Mouse (Mus musculus) CD4-positive, CD25-positive, alpha-beta regulatory T cell, adult 2 months (primary cell): ENCODE results near the gene Meioc.

Experiments
- DNase-seq: peaks from one replicate; pipeline ENCODE4 v3.0.0-alpha.2; 2012; ENCODE audit warnings: low read depth, low spot score

Meioc gene

DNA sequence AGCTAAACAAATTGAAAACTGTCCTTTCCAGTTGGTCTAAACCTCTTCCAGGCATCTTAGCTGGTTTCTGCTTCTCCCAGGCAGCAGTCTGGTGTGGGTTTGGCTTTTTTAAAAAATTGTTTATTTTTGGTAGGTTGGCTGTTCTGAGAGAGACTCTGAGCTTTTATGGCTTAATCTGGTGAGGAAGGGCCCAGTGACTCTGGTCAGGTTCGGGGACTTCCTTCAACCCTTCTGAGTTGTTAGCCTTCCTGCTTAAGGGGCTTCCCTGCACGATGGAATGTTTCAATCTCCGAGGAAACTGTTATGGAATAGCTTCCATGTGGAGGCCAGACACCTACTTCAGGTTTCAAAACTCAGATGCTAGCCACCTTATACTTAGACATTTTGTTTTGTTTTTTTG, at the start of gene Meioc:
Gene Meioc (plus strand): TSS at position 301 of the 400 bp plus-strand sequence.
- DNase-seq, result no peak

DNA sequence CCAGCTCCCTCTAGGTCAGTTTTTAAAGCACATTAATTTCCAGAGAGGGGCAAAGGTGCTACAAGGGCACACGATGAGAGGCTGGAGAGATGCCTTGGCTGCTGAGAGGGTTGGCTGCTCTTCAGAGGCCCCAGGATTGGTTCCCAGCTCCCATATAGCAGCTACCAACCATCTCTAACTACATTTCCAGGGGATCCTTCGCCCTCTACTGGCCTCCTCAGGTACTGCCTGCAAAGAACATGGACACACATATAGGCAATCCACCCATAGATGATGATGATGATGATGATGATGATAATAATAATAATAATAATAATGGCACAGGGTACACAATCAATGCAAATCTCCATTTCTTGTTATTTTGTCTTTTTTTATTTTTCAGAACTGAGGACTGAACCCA, 44.1 kb upstream of the Meioc start:
- DNase-seq, result peak; percentile 6

DNA sequence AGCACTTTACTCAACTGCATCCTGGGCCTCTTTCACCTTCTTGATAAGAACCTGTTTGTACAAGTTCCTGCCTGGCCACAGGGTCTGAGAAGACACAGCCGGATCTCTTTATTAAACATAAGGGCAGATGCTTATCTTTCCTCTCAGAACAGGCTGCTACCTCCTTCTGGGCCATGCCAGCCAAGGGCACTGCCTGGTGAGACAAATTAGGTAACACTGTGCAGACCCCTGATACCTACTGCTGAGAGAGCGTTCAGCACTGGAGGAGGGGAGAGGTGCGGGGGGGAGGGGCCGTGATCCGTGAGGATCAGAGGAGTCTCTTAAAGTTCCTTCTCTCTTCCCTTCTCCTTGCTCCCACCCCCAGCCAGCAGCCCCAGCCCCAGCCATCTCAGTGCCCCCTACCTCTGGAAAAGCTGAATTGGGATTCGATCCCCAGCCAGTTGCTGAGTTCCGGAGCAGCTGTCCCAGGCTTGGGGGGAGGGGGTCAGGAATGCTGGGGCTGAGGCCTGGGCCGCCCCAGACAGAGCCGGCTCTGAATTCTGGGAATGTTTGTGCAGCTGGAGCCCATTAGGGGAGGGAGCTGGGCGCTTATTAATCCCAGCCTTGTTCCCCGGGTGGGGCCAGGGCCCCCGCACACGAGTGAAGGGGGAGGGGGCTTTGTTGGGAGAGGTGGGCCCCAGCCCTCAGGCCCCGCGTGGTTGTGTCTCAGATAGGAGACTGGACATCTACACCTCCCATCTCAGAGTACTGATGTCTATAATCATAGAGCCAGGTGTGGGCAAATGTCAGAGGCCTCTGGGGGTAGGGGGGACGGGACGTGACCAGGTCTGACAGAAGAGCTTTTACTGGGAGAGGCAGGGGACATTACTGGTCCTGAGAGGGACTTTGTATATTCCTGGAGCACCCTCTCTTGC, 39.4 kb upstream of the Meioc start:
- no peak for DNase-seq

DNA sequence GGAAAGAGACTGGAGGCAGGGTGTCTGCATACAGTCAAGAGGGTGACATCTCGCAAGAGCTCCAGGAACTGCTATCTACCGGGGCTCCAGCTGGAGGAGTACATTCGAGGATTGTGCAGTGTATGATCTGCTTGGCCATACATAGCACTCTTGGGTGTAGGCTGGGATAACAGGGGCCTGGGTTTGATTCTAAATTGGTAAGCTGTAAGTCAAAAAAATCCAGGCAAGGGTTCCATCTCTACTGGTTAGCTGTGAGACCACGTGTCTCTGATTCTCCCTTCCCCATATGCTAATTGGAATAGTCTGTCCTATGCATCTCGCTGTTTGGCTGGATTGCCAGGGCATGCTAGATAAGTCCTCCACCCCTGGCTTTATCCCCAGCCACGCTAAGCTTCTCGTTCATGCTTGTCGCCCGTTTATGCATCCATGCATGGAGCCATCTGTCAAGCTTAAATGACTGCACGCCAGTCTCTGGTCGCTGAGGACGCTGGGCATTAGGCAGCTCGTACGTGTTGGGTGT, 38.6 kb upstream of the Meioc start:
- DNase-seq, result no peak

DNA sequence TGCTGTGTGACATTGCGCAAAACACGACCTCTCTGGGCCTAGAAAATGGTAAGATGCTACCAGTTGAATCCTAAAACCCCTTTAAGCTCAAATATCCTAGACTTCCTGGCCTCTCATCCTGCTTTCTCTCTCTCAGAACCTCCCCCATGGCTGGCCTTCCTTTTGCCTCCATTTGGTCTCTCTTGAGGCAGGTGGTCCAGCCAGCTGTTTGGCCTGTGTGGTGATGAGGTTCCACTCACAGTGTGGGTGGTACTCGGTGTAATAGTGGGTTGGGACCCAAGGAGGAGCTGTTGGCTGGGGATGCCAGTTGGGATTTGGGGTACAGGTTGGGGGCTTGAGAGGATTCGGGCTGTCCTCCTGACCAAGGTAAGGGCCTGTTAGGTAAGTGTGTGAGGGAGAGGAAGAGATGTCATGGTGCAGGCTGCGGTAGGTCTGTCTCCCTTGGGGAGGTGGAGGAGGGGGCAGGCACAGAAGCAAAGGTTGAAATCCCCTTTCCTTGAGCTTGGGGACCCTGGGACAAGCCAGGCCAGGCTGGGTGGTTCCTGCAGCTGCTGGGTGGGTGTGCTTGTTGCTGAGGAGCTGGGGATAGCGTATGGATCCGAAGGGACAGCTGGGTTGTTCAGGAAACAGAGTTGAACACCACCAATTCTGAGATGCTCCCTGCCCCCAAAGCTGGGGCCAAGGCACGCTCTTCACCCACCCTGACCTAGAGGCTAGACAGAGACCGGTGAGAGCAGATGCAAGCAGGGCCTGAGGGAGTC, 36.2 kb upstream of the Meioc start:
- no peak for DNase-seq

DNA sequence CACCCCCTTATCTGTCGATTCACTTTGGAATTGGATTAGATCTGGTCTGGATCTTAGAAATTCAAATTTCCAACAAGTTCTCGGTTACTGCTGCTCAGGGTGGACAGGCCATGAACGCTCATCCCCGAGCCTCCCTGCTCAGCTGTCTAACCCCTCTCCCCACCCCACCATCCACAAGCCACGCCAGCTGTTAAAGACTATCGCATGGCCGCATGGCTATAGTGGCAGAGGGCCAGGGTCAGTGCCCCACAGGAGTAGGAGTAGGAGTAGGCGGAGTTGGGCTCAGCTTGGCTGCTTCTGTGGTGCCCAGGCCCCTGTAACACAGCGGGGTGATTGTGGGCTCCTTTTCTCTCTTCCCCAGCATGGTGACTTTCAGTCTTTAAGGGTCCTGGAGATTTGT, 35.0 kb upstream of the Meioc start:
- no peak for DNase-seq

DNA sequence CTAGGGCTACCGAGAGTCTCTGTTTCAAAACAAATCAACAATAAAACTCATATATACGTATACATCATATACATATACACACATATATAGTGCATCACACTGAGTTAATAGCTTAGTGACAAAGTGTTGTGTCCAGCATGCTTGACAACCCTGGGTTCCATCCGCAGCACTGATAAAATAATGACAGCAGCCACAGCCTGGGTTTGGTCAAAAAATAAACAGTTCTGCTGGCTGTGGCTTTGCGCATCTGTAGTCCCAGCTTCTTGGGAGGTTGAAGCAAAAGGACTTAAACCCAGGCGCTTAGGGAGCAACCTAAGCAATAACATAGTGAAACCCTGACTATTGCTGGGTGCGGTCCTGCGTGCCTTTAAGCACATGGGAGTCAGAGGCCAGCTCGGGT, 34.1 kb upstream of the Meioc start:
- no peak for DNase-seq

DNA sequence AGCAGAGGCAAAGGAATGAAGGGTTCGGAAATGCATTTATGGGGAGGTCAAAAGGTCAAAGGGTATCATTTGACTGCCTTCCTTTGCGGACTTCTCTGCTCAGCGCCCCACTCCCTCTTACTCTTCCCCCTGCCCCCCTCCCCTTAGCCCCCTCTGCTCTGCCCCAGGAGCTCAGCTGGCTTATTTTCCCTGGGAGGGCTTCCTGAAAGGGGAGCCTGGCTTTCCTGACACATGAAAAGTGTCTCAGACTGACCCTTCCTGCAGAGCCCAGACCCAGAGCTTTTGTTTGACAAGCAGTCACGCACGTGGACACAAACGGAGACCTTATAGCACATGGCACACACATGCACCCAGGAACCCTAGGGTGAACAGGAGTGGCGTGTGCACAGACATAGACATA, 32.8 kb upstream of the Meioc start:
- DNase-seq, result no peak

DNA sequence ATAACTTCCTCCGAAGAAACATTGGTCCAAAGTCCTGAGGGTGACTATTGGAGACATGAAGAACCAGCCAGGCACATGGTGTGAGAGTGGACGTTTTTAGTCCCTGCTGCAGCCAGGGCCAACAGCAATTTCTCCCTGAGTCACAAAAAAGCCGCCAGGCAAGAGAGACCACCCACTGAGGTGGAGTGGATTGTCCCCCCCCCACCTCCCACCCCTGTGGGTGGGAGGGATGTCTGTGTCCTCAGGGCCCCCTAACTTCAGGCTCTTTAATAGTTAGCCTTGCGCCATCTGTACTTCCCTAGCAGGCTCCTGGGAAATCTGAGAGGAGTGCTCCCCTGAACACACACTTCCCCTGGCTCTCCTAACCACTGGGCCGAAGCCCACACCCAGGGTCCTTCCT, 32.3 kb upstream of the Meioc start:
- DNase-seq, result no peak

DNA sequence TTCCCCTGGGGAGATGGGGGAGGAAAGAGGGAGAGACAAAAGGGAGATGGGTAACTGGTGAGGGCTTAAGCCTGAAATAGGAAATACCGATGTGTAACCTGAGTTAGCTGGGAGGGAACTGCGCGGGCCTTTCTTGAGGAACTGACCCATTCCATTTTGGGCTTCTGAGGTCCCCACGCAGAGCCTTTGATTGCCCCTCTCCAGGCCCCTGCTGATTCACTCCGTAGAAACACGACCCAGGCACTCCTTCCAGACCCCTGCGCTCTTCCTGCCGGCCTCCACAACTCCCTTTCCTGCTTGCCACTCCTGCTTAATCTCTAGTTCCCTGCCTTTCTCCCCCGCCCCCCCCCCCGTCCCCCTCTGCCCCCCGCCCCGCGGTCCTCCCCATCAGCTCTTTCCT, 30.8 kb upstream of the Meioc start:
- DNase-seq, result no peak

DNA sequence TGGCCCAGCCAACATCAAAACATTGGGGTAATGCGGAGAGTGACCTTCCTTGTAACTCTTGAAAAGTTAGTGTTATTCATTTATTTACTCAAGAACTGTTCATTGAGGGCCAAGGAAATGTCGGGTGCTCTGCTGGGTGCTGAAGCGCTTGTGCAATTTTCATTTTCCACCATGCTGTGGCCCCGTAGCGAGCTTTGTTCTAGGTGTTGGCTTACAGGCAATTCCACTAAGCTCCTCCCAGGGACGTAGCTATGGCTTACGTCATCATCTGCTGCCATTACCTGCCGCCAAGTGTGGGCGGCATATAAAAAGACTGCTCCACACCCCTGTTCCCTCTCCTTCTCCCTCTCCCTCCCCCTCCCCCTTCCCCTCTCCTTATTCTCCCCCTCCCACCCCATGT, 30.1 kb upstream of the Meioc start:
- DNase-seq, result peak; percentile 5

DNA sequence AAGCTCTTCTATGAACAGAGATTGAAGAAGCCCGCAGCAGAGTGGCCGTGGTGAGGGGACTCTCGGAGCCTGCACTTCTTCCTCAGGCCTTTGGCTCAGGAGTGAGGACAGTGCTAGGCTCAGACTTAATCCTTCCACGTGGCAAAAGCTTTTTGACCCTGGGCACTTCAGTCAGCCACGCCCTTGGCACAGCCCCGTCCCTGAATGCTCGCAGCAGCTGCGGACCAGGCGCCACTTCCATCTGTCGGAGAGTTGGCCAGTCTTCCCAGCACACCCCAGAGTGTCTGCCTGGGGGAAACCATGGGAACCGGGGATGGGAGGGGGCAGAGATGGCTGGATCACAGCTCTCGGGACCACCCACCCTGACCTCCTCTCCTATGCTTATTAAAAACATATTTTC, 26.6 kb upstream of the Meioc start:
- DNase-seq, result no peak

DNA sequence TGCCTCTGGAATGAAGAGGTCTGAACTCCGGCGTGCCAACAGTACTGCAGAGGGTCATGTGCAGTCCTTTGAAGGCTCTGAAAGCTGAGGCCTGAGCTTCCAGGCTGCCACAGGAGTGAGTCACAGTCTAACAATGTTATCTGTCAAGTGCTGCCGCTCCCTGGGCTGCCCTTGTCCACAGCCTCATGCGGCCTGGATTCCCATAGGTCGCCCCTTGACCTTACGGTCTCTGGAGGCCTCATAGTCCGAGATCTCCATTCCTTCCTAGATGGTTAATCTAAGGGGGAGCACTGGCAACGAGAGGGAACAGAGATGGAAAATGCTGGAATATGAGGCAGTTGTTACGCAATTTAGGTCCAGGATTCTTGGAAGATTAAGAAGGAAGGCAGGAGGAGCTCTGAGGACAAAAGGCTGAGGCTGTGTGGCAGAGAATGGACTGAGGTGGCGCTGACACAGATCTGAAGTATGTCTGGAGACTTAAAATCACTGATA, 19.6 kb upstream of the Meioc start:
- no peak for DNase-seq

DNA sequence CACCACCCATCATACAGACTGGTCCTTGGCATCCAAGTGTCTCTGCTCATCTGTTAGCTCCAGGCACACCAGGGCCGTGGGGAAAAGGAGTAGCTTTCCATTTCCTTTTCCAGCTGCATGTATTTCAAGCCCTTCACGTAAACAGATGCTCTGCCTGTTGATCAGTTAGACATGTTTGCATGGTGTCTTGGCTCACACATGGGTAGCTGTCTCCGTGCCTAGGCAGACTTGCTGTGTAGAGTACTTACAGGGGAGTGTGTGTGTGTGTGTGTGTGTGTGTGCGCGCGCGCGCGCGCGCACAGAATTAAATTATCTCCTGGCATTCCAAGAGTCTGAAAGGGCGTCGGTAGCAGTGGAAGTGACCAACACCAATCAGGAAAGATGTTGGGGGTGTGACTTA, 17.3 kb upstream of the Meioc start:
- no peak for DNase-seq

DNA sequence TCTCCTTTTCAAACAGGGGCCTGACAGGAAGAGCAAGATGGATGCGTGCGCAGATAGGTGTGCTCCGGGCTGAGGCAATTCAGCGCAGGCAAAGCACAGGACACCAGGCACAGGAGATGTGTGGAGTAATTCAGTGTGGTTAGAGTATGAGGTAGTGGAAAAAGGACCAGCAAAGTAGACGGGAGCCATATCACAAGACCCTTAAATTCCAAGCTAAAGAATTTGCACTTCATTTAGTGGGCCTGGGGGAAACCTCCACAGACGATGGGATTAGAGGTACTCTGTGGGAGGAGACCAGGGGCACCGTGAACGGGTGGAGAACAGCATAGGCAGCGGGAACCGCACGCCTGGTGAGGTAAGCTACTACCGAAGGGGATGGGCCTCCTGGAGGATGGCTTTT, 15.6 kb upstream of the Meioc start:
- DNase-seq, result no peak

DNA sequence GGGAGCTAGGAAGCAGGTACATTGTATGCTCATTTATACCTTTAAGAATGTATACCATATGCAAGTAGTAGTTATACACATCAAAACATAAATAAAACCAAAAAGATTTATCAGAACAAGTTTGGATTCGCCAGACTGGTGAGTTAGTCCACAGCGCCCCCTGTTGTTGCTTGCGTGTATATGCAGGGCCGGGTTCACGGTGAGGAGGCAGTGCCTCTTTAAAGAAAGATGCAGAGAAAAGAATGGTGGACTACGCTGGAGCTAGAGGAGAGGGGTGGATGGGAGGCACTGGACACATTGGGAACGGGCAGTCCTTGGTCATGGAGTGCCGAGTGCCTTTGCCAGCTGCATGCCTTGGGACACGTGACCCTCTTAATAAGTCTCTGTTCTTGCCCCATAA, 12.1 kb upstream of the Meioc start:
- DNase-seq, result peak; percentile 51

DNA sequence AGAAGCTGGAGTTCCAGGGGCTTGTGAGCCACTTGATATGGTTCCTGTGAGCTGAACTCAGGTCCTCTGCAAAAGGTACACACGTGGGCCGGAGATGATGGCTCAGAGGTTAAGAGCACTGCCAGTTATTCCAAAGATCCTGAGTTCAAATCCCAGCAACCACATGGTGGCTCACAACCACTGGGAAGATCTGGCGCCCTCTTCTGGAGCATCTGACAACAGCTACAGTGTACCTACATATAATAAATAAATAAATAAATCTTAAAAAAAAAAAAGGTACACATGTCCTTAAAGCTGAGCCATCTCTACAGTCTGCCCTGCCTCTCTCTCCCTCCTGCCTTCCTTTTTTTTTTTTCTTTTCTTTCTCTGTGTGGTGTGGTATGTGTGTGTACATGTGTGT, 10.7 kb upstream of the Meioc start:
- DNase-seq, result peak; percentile 33

DNA sequence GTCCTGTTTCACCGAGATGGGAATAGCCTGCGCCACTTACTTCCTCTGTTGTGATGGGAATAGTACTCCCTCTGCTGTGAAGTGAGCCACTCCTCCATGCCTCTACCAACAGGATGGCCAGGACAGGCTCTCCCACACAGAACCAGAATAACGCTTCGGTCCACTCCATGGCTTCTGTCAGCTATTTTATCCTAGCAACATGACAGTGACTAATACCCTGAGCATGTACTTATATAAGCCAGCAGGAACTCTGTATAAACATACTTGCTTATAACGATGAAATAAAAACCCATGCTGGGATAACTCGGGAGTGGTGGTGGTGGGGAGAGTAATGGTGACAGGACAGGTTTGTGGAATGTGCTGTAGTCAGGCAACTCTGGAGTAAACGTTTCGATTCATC, 7.6 kb upstream of the Meioc start:
- DNase-seq, result no peak

DNA sequence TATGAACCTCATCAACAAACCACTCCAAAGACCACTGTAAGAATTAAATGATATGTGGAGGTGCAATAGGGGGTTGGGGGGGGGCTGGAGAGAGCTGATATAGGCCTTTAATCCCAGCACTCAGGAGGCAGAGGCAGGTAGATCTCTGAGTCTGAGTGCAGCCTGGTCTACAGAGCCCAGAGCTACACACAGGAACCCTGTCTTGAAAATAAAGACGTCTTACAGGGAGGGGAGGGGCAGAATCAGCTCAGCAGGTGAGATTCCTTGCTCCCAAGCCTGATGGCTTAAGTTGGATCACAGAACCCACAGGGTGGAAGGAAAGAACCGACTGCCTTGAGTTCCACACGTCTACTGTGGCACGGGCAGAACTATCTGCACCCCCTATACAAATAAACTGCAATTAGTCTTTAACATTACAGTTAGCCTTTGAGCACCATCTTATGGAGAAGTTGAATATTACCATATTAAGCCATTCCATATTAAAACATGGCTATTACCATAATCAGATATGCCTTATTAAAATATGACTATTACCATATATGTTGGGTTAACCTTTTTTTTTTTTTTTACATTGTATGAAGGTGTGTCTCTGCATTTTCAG, 7.1 kb upstream of the Meioc start:
- DNase-seq, result no peak

DNA sequence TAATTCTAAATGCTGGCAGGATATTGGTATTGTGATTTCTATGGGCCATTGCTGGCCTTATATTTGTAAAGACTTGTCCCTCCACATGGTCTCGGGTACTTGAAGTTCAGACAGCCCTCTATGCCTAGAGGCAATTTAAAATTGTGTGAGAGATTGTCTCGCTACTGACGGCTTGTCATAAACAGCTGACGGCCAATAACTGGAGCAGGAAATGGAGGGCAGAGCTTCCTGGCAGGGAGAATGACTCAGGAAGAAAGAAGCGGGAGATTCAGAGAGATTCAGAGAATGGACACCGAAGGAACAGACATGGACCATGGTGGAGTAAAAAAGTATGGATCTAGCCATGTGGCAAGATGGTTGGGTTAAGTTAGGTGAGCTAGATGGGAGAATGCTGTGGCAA, 6.6 kb upstream of the Meioc start:
- DNase-seq, result no peak

DNA sequence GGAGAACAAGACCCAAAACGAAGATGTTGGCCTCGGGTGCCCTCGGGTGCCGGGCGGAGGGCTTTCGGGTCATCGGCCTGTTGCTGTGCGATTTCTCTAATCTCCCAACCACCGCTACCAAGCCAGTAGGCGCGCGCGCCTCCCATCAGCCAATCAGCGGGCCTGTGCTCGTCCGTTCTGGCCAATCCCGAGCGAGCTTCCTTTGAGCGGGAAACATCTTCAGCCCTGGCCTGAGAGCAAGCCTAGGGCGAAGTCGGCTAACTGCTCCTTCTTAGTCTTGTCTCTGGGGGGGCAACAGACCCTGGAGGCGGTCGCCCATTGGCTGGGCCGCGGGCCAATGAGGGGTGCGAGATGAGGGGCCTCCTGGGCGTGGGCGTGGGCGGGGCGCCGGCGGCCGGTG, 1.6 kb downstream of the Meioc start:
- no peak for DNase-seq
